In the genomic region with DNA sequence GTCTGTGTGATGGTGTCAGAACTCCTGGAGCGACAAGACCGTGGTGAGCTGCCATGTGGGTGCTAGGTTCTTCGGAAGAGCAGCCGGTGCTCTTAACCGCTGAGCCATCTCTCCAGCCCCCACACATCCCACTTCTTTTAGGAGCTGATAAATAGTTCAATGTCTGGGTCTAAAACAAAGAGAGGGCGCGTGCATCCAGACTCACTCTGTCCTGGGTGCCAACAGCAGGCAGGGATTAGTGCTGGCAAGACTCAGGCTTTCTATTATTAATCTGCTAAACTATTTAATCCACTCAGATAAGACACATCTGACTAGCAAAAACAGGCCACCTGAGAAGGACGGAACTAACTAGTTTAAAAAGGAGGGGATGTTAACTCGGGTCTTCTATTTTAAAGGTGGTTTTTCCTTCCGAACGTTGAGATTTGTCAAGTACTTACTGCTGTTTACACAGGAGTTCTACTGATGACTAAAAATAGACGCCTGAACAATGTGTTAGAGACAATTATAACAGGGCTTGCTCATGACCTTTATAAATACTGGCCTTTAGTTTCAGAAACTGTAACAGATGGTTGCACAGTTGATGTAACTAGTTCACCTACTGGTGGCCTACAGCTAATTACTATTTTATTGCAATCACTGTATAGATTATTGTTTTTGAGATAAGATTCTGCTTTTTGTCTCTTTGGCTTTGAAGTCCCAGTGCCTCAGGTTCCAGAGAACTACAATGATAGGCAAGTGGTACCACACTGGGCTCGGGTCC, we compare ENCODE assay signal across 20 mouse cellular contexts. TPM values are rescaled to one million over a fixed set of nuclear protein-coding genes. Genes with fewer than 3 reads are reported as not detected.
DNase-seq lines count a peak whose midpoint lies in the region; ATAC-seq and TF ChIP-seq lines count a peak whose summit lies in the region.
"Had no signal": no experiment of that assay in that cellular context is flagged by ENCODE, and none has a peak within 500 bp of the region (broad histone marks: within the 10 kb centered on the region; RNA-seq: fewer than 3 reads in every experiment).

No protein-coding gene starts in this region.

- 0 out of 2 replicates have a peak, but pooled peaks cover 6% of the 10 kb centered on the region for H3K4me1 ChIP-seq in intestine, postnatal 0 days (replicated peaks; ENCODE audit: control insufficient read depth, insufficient read depth, low read length)
- peaks cover 20% of the 10 kb centered on the region for H3K4me1 ChIP-seq in intestine, embryonic 16.5 days (ENCODE audit: control insufficient read depth, insufficient read depth, low read length)
- peaks cover 12 to 36% of the 10 kb centered on the region in 2 experiments for H3K4me1 ChIP-seq in heart, embryonic 14.5 days (ENCODE audit: control insufficient read depth in 2 of 2, insufficient read depth in 2 of 2, low read length in 2 of 2)

- no peak overlapping the region for H3K4me3 ChIP-seq in intestine, postnatal 0 days (ENCODE audit: low read depth, low read length)
- no peak overlapping the region for H3K4me3 ChIP-seq in intestine, embryonic 16.5 days (ENCODE audit: low read length)
- no peak overlapping the region for H3K4me3 ChIP-seq in heart, embryonic 14.5 days (ENCODE audit: control insufficient read depth in 1 of 2, insufficient read depth in 1 of 2, low read depth in 1 of 2, low read length in 2 of 2)
- H3K4me3 ChIP-seq: embryonic facial prominence, embryonic 10.5 days; erythroblast, embryonic 14.5 days; forebrain, embryonic 15.5 days; limb, embryonic 10.5 days; liver, embryonic 12.5 days; lung, embryonic 15.5 days had no signal

- 53% methylated on average over 13 of the region's 13 CpGs for WGBS in intestine, postnatal 0 days
- WGBS in intestine, embryonic 16.5 days: 61% methylated on average over 13 of the region's 13 CpGs
- WGBS in heart, embryonic 14.5 days: 32% methylated on average over 13 of the region's 13 CpGs

- H3K4me2 ChIP-seq in intestine, postnatal 0 days (replicated peaks; ENCODE audit: low read depth): no peak overlapping the region
- H3K4me2 ChIP-seq in intestine, embryonic 16.5 days (ENCODE audit: low read depth, low read length): no peak overlapping the region
- peak overlapping the region; percentile 41 for H3K4me2 ChIP-seq in heart, embryonic 14.5 days (ENCODE audit: low read length)
- H3K4me2 ChIP-seq: forebrain, embryonic 15.5 days; hindbrain, embryonic 14.5 days; liver, embryonic 12.5 days; lung, embryonic 15.5 days had no signal

- no peaks in the 10 kb centered on the region for H3K27me3 ChIP-seq in intestine, postnatal 0 days (replicated peaks; ENCODE audit: control insufficient read depth, insufficient read depth, low read length)
- no peaks in the 10 kb centered on the region for H3K27me3 ChIP-seq in intestine, embryonic 16.5 days (replicated peaks; ENCODE audit: control insufficient read depth, insufficient read depth, low read length)
- H3K27me3 ChIP-seq in heart, embryonic 14.5 days (ENCODE audit: control insufficient read depth, insufficient read depth, low read length): no peaks in the 10 kb centered on the region
- H3K27me3 ChIP-seq: forebrain, embryonic 15.5 days; liver, embryonic 12.5 days; lung, embryonic 15.5 days had no signal

- TF ChIP-seq CTCF in intestine, postnatal 0 days (IDR thresholded peaks at IDR 0.05; ENCODE audit: low read depth): 0 out of 2 replicates have a peak, but pooled peaks have one; percentile 13

- H3K9ac ChIP-seq in intestine, postnatal 0 days (ENCODE audit: low read depth, low read length): no peak overlapping the region
- H3K9ac ChIP-seq in intestine, embryonic 16.5 days (ENCODE audit: low read depth, low read length): no peak overlapping the region
- peak overlapping the region; percentile 45 for H3K9ac ChIP-seq in heart, embryonic 14.5 days (ENCODE audit: low read length)
- H3K9ac ChIP-seq: forebrain, embryonic 15.5 days; hindbrain, embryonic 14.5 days; liver, embryonic 12.5 days; lung, embryonic 15.5 days had no signal

- no peaks in the 10 kb centered on the region; the same call in 1 of the 2 replicates for H3K36me3 ChIP-seq in intestine, postnatal 0 days (ENCODE audit: control insufficient read depth, insufficient read depth)
- no peaks in the 10 kb centered on the region for H3K36me3 ChIP-seq in intestine, embryonic 16.5 days (ENCODE audit: control insufficient read depth, insufficient read depth, low read length)
- peaks cover 30% of the 10 kb centered on the region for H3K36me3 ChIP-seq in heart, embryonic 14.5 days (ENCODE audit: control insufficient read depth, insufficient read depth, low read length)

- ATAC-seq in intestine, postnatal 0 days: no peak
- no peak for ATAC-seq in intestine, embryonic 16.5 days
- no peak for ATAC-seq in heart, embryonic 14.5 days (ENCODE audit: insufficient number of reproducible peaks, insufficient read depth, low FRiP score, low read depth)
- ATAC-seq: forebrain, embryonic 15.5 days; liver, embryonic 12.5 days; midbrain, embryonic 16.5 days had no signal

- DNase-seq in retina, adult 2 months (ENCODE audit: low read depth, low spot score): peak; percentile 70
- DNase-seq in retina, embryonic 14.5 days (ENCODE audit: low spot score): no peak
- DNase-seq in spleen, postnatal 4 days (ENCODE audit: low spot score in 2 of 2): no peak
- DNase-seq in urinary bladder, postnatal 36 days (ENCODE audit: low spot score in 2 of 2): no peak
- DNase-seq: kidney, adult 18-20 months; kidney, postnatal 14 days; right cerebral cortex, postnatal 14 days; thymus, postnatal 14 days had no signal

- H3K9me3 ChIP-seq in intestine, postnatal 0 days (ENCODE audit: control insufficient read depth): no peaks in the 10 kb centered on the region
- no peaks in the 10 kb centered on the region for H3K9me3 ChIP-seq in intestine, embryonic 16.5 days (ENCODE audit: control insufficient read depth, low read length)
- no peaks in the 10 kb centered on the region for H3K9me3 ChIP-seq in heart, embryonic 14.5 days (ENCODE audit: control insufficient read depth, low read length)
- H3K9me3 ChIP-seq: embryonic facial prominence, embryonic 10.5 days; forebrain, embryonic 15.5 days; limb, embryonic 10.5 days; liver, embryonic 12.5 days; lung, embryonic 15.5 days had no signal

- no peak overlapping the region for H3K27ac ChIP-seq in intestine, postnatal 0 days (ENCODE audit: low read depth, low read length)
- H3K27ac ChIP-seq in intestine, embryonic 16.5 days (ENCODE audit: low read length): no peak overlapping the region
- H3K27ac ChIP-seq in heart, embryonic 14.5 days (replicated peaks in 1 of 2; ENCODE audit: control insufficient read depth in 1 of 2, insufficient read depth in 1 of 2, low read depth in 2 of 2, low read length in 2 of 2): peak overlapping the region; percentile 86 to 87
- H3K27ac ChIP-seq: embryonic facial prominence, embryonic 10.5 days; forebrain, embryonic 15.5 days; hindbrain, embryonic 14.5 days; limb, embryonic 10.5 days; liver, embryonic 12.5 days; lung, embryonic 15.5 days had no signal

RNA-seq across cellular contexts. Expression of gene Dgke, which starts 10.5 kb away (rescaled TPM):
- 1.7 and 2.0 TPM in 2 replicates for polyA plus RNA-seq in intestine, postnatal 0 days (2015; fragmentation: Nextera tagmentation; extraction: Ambion mirVana)
- polyA plus RNA-seq in intestine, embryonic 16.5 days (2015; fragmentation: Nextera tagmentation; extraction: Ambion mirVana): 2.3 TPM in 2 replicates
- polyA plus RNA-seq in heart, embryonic 14.5 days (2014; fragmentation: Nextera tagmentation; extraction: Ambion mirVana): 5.7 and 6.7 TPM in 2 replicates
- polyA plus RNA-seq: erythroblast, embryonic 14.5 days had no signal

RNA-seq across cellular contexts. Expression of gene Gm525, which starts 17.5 kb away (rescaled TPM):
- polyA plus RNA-seq in intestine, postnatal 0 days (2015; fragmentation: Nextera tagmentation; extraction: Ambion mirVana): 0.93 and 1.7 TPM in 2 replicates
- polyA plus RNA-seq in intestine, embryonic 16.5 days (2015; fragmentation: Nextera tagmentation; extraction: Ambion mirVana): 1.5 TPM in 2 replicates
- polyA plus RNA-seq in heart, embryonic 14.5 days (2014; fragmentation: Nextera tagmentation; extraction: Ambion mirVana): not detected in 2 replicates
- polyA plus RNA-seq: embryonic facial prominence, embryonic 10.5 days; erythroblast, embryonic 14.5 days; forebrain, embryonic 15.5 days; hindbrain, embryonic 14.5 days; limb, embryonic 10.5 days; liver, embryonic 12.5 days; midbrain, embryonic 16.5 days; spleen, adult 2 months had no signal

RNA-seq across cellular contexts. Expression of gene Trim25, which starts 56.9 kb away (rescaled TPM):
- 24.2 and 26.2 TPM in 2 replicates for polyA plus RNA-seq in intestine, postnatal 0 days (2015; fragmentation: Nextera tagmentation; extraction: Ambion mirVana)
- polyA plus RNA-seq in intestine, embryonic 16.5 days (2015; fragmentation: Nextera tagmentation; extraction: Ambion mirVana): 27.5 and 27.6 TPM in 2 replicates
- 15.9 and 16.7 TPM in 2 replicates for polyA plus RNA-seq in heart, embryonic 14.5 days (2014; fragmentation: Nextera tagmentation; extraction: Ambion mirVana)

Comparison
In these comparisons a context has a peak if more than half of its experiments do, and no peak if none do; other contexts are left out.
1. H3K27ac ChIP-seq: peak in heart, embryonic 14.5 days (2 of 2); none in intestine, postnatal 0 days (single experiment) and intestine, embryonic 16.5 days (single experiment).